Mouse (Mus musculus) cerebellum, adult 11 months (tissue): ENCODE data around the gene Cpne5.

Experiments used
- DNase-seq: peaks from one replicate; pipeline ENCODE4 v3.0.0; 2022

Gene Cpne5

GRCm38 (mm10) chr17:29165967-29166578 lies 71.9 kb downstream of the Cpne5 start:
- DNase-seq = no peak

GRCm38 (mm10) chr17:29165452-29165851 lies 72.5 kb downstream of the Cpne5 start:
- DNase-seq = no peak

GRCm38 (mm10) chr17:29164469-29165111 lies 73.4 kb downstream of the Cpne5 start:
- no peak for DNase-seq

- DNase-seq = no peak
Measured at GRCm38 (mm10) chr17:29162334-29162733, 75.6 kb downstream of the Cpne5 start.

GRCm38 (mm10) chr17:29159743-29160455 lies 78.1 kb downstream of the Cpne5 start:
- DNase-seq = no peak

- DNase-seq = no peak
Measured at GRCm38 (mm10) chr17:29159320-29159719, 78.6 kb downstream of the Cpne5 start.

GRCm38 (mm10) chr17:29158899-29159298 lies 79.1 kb downstream of the Cpne5 start:
- DNase-seq = no peak

GRCm38 (mm10) chr17:29156866-29157265 lies 81.1 kb downstream of the Cpne5 start:
- DNase-seq = no peak

- DNase-seq = no peak
Measured at GRCm38 (mm10) chr17:29156396-29156795, 81.6 kb downstream of the Cpne5 start.

- DNase-seq = no peak
Measured at GRCm38 (mm10) chr17:29155355-29156135, 82.4 kb downstream of the Cpne5 start.

- DNase-seq = no peak
Measured at GRCm38 (mm10) chr17:29154247-29154646, 83.7 kb downstream of the Cpne5 start.

GRCm38 (mm10) chr17:29152547-29152946 lies 85.4 kb downstream of the Cpne5 start:
- DNase-seq = no peak

- no peak for DNase-seq
Measured at GRCm38 (mm10) chr17:29149766-29150165, 88.2 kb downstream of the Cpne5 start.

GRCm38 (mm10) chr17:29147773-29148172 lies 90.2 kb downstream of the Cpne5 start:
- DNase-seq = no peak

- DNase-seq = no peak
Measured at GRCm38 (mm10) chr17:29147273-29147672, 90.7 kb downstream of the Cpne5 start.

GRCm38 (mm10) chr17:29145101-29145500 lies 92.9 kb downstream of the Cpne5 start:
- no peak for DNase-seq

GRCm38 (mm10) chr17:29143266-29143665 lies 94.7 kb downstream of the Cpne5 start:
- no peak for DNase-seq

- no peak for DNase-seq
Measured at GRCm38 (mm10) chr17:29141577-29141976, 96.4 kb downstream of the Cpne5 start.

GRCm38 (mm10) chr17:29137906-29138305 lies 100.1 kb downstream of the Cpne5 start:
- DNase-seq = no peak

GRCm38 (mm10) chr17:29136236-29136635 lies 101.7 kb downstream of the Cpne5 start:
- peak; percentile 35 for DNase-seq

- no peak for DNase-seq
Measured at GRCm38 (mm10) chr17:29135066-29135465, 102.9 kb downstream of the Cpne5 start.

- DNase-seq = no peak
Measured at GRCm38 (mm10) chr17:29129341-29129740, 108.6 kb downstream of the Cpne5 start.

- no peak for DNase-seq
Measured at GRCm38 (mm10) chr17:29126561-29126960, 111.4 kb downstream of the Cpne5 start.
